Mouse (Mus musculus): ENCODE data around the gene Gm1043. TPM values are rescaled to one million over a fixed set of nuclear protein-coding genes. Genes with fewer than 3 reads are reported as not detected.

The Gm1043 gene
- polyA plus RNA-seq, 1 experiment from 2014 or later: 0.04 TPM

- no peak overlapping the region for H3K27ac ChIP-seq (ENCODE audit: low read depth, low read length)
- ATAC-seq (ENCODE audit: low FRiP score) (no peak), DNase-seq (ENCODE audit: low spot score, missing footprints) (peak; percentile 54)
- H3K9ac ChIP-seq (ENCODE audit: low read length): no peak overlapping the region
- no peak overlapping the region for H3K4me2 ChIP-seq
- H3K27me3 ChIP-seq (ENCODE audit: control insufficient read depth, insufficient read depth, low read length): no peaks in the 10 kb centered on the region
- no peaks in the 10 kb centered on the region for H3K9me3 ChIP-seq (ENCODE audit: control insufficient read depth, low read length)
- WGBS: 80% methylated on average over 15 of the region's 15 CpGs
- H3K36me3 ChIP-seq (ENCODE audit: control insufficient read depth, insufficient read depth, low read length): no peaks in the 10 kb centered on the region
- no peak overlapping the region for H3K4me3 ChIP-seq (ENCODE audit: low read depth, low read length)
- no peaks in the 10 kb centered on the region for H3K4me1 ChIP-seq (ENCODE audit: control insufficient read depth, insufficient read depth, low read length)
Observed at GRCm38 (mm10) chr5:37101631-37102030, 16.5 kb downstream of the Gm1043 start.

DNA sequence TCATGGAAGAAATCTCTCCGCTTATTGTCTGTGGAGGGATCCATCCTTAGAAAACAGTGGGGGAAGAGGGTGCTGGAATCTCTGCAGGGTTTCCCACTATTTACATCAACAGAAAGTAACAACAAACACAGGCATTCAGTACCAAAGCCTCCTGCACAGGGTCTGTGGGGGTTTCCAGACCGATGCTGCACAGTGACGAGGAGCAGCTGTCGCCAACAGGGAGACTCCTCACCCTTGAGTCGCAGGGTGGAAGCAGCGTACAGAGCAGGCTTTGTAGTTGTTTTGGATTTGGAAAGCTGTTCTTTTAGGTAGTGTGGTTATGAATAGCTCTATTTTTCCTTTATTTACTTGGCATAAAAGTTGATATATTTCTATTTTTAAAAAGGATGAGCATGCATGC, 16.9 kb downstream of the Gm1043 start:
- ATAC-seq (ENCODE audit: low FRiP score): no peak
- Histone ChIP-seq H3K4me1 (ENCODE audit: control insufficient read depth, insufficient read depth, low read length) (no peaks in the 10 kb centered on the region), H3K4me2 (no peak overlapping the region), H3K9ac (ENCODE audit: low read length) (no peak overlapping the region), H3K27ac (ENCODE audit: low read depth, low read length) (no peak overlapping the region), H3K36me3 (ENCODE audit: control insufficient read depth, insufficient read depth, low read length) (no peaks in the 10 kb centered on the region), H3K9me3 (ENCODE audit: control insufficient read depth, low read length) (no peaks in the 10 kb centered on the region), H3K27me3 (ENCODE audit: control insufficient read depth, insufficient read depth, low read length) (no peaks in the 10 kb centered on the region), H3K4me3 (ENCODE audit: low read depth, low read length) (no peak overlapping the region)
- 59% methylated on average over 6 of the region's 6 CpGs for WGBS
- peak; percentile 64 for DNase-seq (ENCODE audit: low spot score, missing footprints)

DNA sequence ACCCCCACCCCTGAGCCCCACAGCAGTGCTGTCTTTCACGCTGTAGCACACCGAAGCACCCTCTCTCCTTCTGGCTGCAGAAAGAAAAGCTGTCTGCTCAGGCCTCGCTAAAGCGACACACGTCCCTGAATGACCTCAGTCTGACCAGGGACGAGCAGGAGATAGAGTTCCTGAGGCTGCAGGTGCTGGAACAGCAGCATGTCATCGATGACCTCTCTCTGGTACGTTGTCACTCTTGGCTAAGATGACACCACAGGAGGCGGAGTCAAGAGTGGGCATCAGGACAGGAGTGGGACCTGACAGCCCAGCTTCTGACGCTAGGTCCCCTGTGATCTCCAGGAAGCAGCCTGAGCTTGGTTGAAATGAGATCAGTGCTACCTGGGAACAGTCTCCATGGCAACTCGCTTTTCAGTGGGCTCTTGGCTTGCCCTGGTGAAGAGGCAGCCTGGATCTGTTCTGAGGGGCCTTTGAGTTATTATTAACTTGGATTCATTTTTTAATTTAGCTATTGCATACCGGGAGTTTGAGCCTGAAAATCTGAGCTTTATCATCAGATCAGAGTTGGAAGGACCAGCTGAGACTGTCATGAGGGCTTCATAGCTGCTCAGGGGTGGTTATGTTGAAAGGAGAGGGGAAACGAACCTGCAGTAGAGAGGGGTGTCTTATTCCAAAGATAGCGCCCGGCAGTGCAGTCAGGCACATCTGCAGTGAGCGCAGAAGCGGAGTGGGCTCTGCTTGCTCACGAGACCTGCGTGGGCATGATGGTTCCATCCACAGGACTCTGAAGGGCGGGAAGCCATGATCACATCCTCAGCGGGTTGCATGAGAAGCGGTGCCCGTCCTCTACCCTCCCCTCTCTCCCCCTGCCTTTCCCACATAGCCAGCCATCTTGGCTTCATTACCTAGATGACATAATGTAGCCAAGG, 20.6 kb downstream of the Gm1043 start:
- Histone ChIP-seq H3K27me3 (ENCODE audit: control insufficient read depth, insufficient read depth, low read length) (no peaks in the 10 kb centered on the region), H3K9ac (ENCODE audit: low read length) (no peak overlapping the region), H3K4me2 (no peak overlapping the region), H3K36me3 (ENCODE audit: control insufficient read depth, insufficient read depth, low read length) (no peaks in the 10 kb centered on the region), H3K4me3 (ENCODE audit: low read depth, low read length) (no peak overlapping the region), H3K27ac (ENCODE audit: low read depth, low read length) (no peak overlapping the region), H3K4me1 (ENCODE audit: control insufficient read depth, insufficient read depth, low read length) (no peaks in the 10 kb centered on the region), H3K9me3 (ENCODE audit: control insufficient read depth, low read length) (no peaks in the 10 kb centered on the region)
- WGBS: 78% methylated on average over 23 of the region's 23 CpGs
- 0 out of 2 replicates have a peak, but pooled peaks have one; percentile 41 for ATAC-seq (ENCODE audit: low FRiP score)
- peak; percentile 80 for DNase-seq (ENCODE audit: low spot score, missing footprints)

DNA sequence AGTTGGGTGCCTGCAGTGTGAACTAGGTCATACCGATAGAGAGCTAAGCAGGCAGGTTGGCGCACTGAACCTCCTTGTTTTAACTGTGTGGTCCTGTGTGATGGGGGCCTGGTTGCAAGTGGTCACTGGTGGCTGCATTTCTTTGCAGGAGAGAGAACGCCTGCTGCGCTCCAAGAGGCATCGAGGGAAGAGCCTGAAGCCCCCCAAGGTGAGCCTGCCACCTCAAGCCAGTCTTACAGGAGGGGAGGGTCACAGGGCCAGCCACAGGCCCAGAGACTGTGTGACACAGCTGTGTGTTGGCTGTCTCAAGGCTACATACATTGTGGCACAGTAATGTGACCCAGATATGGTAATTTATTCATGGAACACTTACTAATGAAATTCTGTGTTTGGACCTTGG, 21.9 kb downstream of the Gm1043 start:
- ATAC-seq (ENCODE audit: low FRiP score): no peak

DNA sequence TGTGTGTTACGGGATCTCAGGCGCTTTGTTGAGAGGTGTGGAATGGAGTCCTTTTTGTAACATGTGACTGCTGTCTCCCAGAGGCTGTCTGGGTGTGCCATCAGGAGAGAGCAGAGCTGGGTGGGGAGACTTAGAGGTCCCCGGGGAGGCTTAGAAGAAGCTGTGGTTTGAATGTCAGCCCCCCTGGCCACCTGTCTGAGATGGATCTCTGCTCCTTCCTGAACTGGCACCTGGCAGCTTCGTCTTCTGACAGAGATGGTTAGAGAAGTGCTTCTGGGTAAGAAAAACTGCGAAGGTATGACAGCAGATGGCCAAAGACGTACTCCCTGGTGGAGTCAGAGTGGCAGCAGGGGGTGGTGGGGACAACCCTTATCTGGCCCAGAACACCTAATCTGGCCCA, 22.4 kb downstream of the Gm1043 start:
- H3K9me3 ChIP-seq (ENCODE audit: control insufficient read depth, low read length): no peaks in the 10 kb centered on the region
- no peak overlapping the region for H3K9ac ChIP-seq (ENCODE audit: low read length)
- ATAC-seq (ENCODE audit: low FRiP score) (no peak), DNase-seq (ENCODE audit: low spot score, missing footprints) (no peak)
- H3K27me3 ChIP-seq (ENCODE audit: control insufficient read depth, insufficient read depth, low read length): no peaks in the 10 kb centered on the region
- H3K4me2 ChIP-seq: no peak overlapping the region
- 88% methylated on average over 6 of the region's 6 CpGs for WGBS
- H3K36me3 ChIP-seq (ENCODE audit: control insufficient read depth, insufficient read depth, low read length): no peaks in the 10 kb centered on the region
- H3K4me3 ChIP-seq (ENCODE audit: low read depth, low read length): no peak overlapping the region
- H3K27ac ChIP-seq (ENCODE audit: low read depth, low read length): no peak overlapping the region
- H3K4me1 ChIP-seq (ENCODE audit: control insufficient read depth, insufficient read depth, low read length): no peaks in the 10 kb centered on the region

More for the DNA sequence above, 21.9 kb downstream of the Gm1043 start:
- Histone ChIP-seq H3K27ac (ENCODE audit: low read depth, low read length) (no peak overlapping the region), H3K4me2 (no peak overlapping the region), H3K36me3 (ENCODE audit: control insufficient read depth, insufficient read depth, low read length) (no peaks in the 10 kb centered on the region), H3K4me3 (ENCODE audit: low read depth, low read length) (no peak overlapping the region), H3K9ac (ENCODE audit: low read length) (no peak overlapping the region), H3K4me1 (ENCODE audit: control insufficient read depth, insufficient read depth, low read length) (no peaks in the 10 kb centered on the region), H3K9me3 (ENCODE audit: control insufficient read depth, low read length) (no peaks in the 10 kb centered on the region), H3K27me3 (ENCODE audit: control insufficient read depth, insufficient read depth, low read length) (no peaks in the 10 kb centered on the region)
- DNase-seq (ENCODE audit: low spot score, missing footprints): peak; percentile 72
- 73% methylated on average over 5 of the region's 5 CpGs for WGBS

GRCm38 (mm10) chr5:37109280-37109849, 24.2 kb downstream of the Gm1043 start:
- Histone ChIP-seq H3K4me1 (ENCODE audit: control insufficient read depth, insufficient read depth, low read length) (no peaks in the 10 kb centered on the region), H3K9me3 (ENCODE audit: control insufficient read depth, low read length) (no peaks in the 10 kb centered on the region), H3K27ac (ENCODE audit: low read depth, low read length) (no peak overlapping the region), H3K36me3 (ENCODE audit: control insufficient read depth, insufficient read depth, low read length) (no peaks in the 10 kb centered on the region), H3K27me3 (ENCODE audit: control insufficient read depth, insufficient read depth, low read length) (no peaks in the 10 kb centered on the region), H3K4me3 (ENCODE audit: low read depth, low read length) (no peak overlapping the region), H3K4me2 (no peak overlapping the region), H3K9ac (ENCODE audit: low read length) (no peak overlapping the region)
- DNase-seq (ENCODE audit: low spot score, missing footprints) (peak; percentile 93), ATAC-seq (ENCODE audit: low FRiP score) (peak; percentile 51; the same call in 1 of the 2 replicates)
- WGBS: 33% methylated on average over 6 of the region's 6 CpGs

DNA sequence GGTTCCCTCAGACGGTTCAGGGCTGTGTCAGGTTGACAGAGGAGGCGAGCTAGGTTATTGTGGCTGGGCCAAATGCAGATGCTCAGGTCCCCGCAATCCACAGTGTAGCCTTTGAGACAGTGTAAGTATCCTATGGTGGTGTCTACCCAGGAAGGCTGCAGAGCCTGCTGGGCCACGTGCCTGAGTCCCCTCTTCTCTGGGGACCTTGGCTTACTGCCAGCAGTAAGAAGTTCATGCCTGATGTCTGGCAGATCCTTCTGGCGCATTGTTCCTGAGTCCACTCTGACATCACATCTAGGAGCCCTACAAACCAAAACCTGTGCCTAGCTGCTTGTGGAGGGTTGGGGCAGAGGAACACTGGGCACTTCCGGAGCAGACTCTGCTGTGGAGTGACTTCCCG, 27.2 kb downstream of the Gm1043 start:
- DNase-seq (ENCODE audit: low spot score, missing footprints) (no peak), ATAC-seq (ENCODE audit: low FRiP score) (no peak)
- no peak overlapping the region for H3K9ac ChIP-seq (ENCODE audit: low read length)
- H3K4me1 ChIP-seq (ENCODE audit: control insufficient read depth, insufficient read depth, low read length): 0 out of 2 replicates have a peak, but pooled peaks cover 2% of the 10 kb centered on the region
- H3K4me2 ChIP-seq: no peak overlapping the region
- 84% methylated on average over 7 of the region's 7 CpGs for WGBS
- no peaks in the 10 kb centered on the region for H3K27me3 ChIP-seq (ENCODE audit: control insufficient read depth, insufficient read depth, low read length)
- H3K36me3 ChIP-seq (ENCODE audit: control insufficient read depth, insufficient read depth, low read length): no peaks in the 10 kb centered on the region
- no peak overlapping the region for H3K4me3 ChIP-seq (ENCODE audit: low read depth, low read length)
- no peaks in the 10 kb centered on the region for H3K9me3 ChIP-seq (ENCODE audit: control insufficient read depth, low read length)
- H3K27ac ChIP-seq (ENCODE audit: low read depth, low read length): no peak overlapping the region

DNA sequence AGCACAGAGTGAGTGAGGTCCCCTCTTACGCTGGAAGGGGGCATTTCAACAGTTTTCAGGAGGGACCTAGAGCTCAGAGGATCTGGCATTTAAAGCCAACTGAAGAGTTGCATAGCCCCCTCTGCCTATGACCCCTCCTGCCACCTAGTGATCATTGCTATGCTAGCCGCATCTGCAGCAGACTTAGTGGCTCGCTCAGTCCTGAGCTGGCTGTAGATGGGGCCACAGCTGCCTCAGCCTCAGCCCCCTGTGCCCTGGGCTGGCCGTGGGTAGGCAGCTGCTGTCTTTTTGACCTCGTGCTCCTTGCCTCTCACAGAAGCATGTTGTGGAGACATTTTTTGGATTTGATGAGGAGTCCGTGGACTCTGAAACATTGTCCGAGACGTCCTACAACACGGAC, 32.0 kb downstream of the Gm1043 start:
- Histone ChIP-seq H3K9ac (ENCODE audit: low read length) (no peak overlapping the region), H3K4me2 (no peak overlapping the region), H3K9me3 (ENCODE audit: control insufficient read depth, low read length) (no peaks in the 10 kb centered on the region), H3K27me3 (ENCODE audit: control insufficient read depth, insufficient read depth, low read length) (no peaks in the 10 kb centered on the region), H3K27ac (ENCODE audit: low read depth, low read length) (no peak overlapping the region), H3K4me3 (ENCODE audit: low read depth, low read length) (no peak overlapping the region), H3K36me3 (ENCODE audit: control insufficient read depth, insufficient read depth, low read length) (no peaks in the 10 kb centered on the region), H3K4me1 (ENCODE audit: control insufficient read depth, insufficient read depth, low read length) (0 out of 2 replicates have a peak, but pooled peaks cover 3% of the 10 kb centered on the region)
- DNase-seq (ENCODE audit: low spot score, missing footprints) (peak; percentile 82), ATAC-seq (ENCODE audit: low FRiP score) (peak; percentile 55; the same call in 1 of the 2 replicates)
- 59% methylated on average over 9 of the region's 9 CpGs for WGBS

DNA sequence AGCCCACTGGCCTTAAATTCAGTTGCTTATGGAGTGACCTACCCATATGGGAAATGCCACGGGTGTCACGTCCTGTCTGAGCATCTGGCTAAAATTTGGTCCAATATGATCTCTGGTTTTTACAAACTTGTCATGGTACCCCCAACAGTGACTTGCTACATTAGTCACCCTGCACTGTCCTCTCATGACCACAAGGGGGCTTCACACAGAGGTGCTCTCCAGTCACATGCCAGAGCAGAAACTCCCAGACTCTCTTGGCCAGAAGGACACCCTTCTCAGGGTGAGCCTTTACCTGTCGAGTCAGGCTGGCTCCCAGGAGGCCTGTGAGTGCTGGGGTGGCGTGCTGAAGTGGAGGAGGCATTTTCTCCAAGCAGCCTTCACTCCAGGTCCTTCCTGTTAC, 33.1 kb downstream of the Gm1043 start:
- H3K4me1 ChIP-seq (ENCODE audit: control insufficient read depth, insufficient read depth, low read length): 0 out of 2 replicates have a peak, but pooled peaks cover 3% of the 10 kb centered on the region
- H3K27ac ChIP-seq (ENCODE audit: low read depth, low read length): no peak overlapping the region
- ATAC-seq (ENCODE audit: low FRiP score) (no peak; the same call in 1 of the 2 replicates), DNase-seq (ENCODE audit: low spot score, missing footprints) (peak; percentile 86)
- 50% methylated on average over 4 of the region's 4 CpGs for WGBS
- no peak overlapping the region for H3K4me3 ChIP-seq (ENCODE audit: low read depth, low read length)
- no peaks in the 10 kb centered on the region for H3K9me3 ChIP-seq (ENCODE audit: control insufficient read depth, low read length)
- no peak overlapping the region for H3K9ac ChIP-seq (ENCODE audit: low read length)
- H3K36me3 ChIP-seq (ENCODE audit: control insufficient read depth, insufficient read depth, low read length): no peaks in the 10 kb centered on the region
- H3K27me3 ChIP-seq (ENCODE audit: control insufficient read depth, insufficient read depth, low read length): no peaks in the 10 kb centered on the region
- no peak overlapping the region for H3K4me2 ChIP-seq
